30 mouse cellular contexts compared by ENCODE assay signal in the genomic region with DNA sequence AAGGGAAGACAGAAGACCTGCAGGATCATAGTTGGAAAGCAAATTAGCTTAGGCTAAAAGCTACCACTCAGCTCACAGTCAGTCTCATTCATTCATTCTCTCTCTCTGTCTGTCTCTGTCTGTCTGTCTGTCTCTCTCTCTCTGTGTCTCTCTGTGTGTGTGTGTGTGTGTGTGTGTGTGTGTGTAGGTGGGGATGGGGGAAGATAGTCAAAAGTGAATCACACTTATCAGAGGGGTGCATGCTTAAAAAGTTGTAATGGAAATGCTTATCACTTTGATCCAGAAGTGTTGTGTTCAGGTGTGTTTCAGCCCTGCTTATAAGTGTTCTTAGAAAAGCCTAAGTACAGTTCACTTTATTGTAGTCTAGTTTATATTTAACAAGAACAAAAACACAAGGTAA. TPM values are rescaled to one million over a fixed set of nuclear protein-coding genes. Genes with fewer than 3 reads are reported as not detected.
DNase-seq lines count a peak whose midpoint lies in the region; ATAC-seq and TF ChIP-seq lines count a peak whose summit lies in the region.
"Had no signal": no experiment of that assay in that cellular context is flagged by ENCODE, and none has a peak within 500 bp of the region (broad histone marks: within the 10 kb centered on the region; RNA-seq: fewer than 3 reads in every experiment).

No protein-coding gene starts in this region.

- H3K4me1 ChIP-seq in erythroblast, embryonic 14.5 days (ENCODE audit: control insufficient read depth), result peaks cover 52% of the 10 kb centered on the region
- H3K4me1 ChIP-seq in liver, embryonic 13.5 days (replicated peaks), result peaks cover 45% of the 10 kb centered on the region
- no peaks in the 10 kb centered on the region for H3K4me1 ChIP-seq in cerebellum, adult 2 months (ENCODE audit: control insufficient read depth, insufficient read depth, low read length)

- peak; percentile 58 for DNase-seq in c-Kit-negative CD71-positive TER-119-positive erythroid progenitor cells, embryonic 14.5 days (ENCODE audit: low read depth, low spot score)
- DNase-seq in liver, embryonic 13.5 days, result peak; percentile 61
- no peak for DNase-seq in ovary, postnatal 36 days (ENCODE audit: low spot score)
- no peak for DNase-seq in layer of hippocampus, adult 2 months (ENCODE audit: low spot score in 2 of 2)
- no peak for DNase-seq in cerebellum, adult 2 months
- DNase-seq: adrenal gland, postnatal 36 days; B cell, adult 2 months; cerebellum, adult 11 months; cerebellum, adult 9-11 months; embryo, embryonic 11 days; heart, adult 2 months; kidney, adult 11 months; kidney, postnatal 14 days; lung, adult 18-20 months; right cerebral cortex, postnatal 4 days; thymus, adult 2 months; thymus, postnatal 4 days had no signal

- H3K4me2 ChIP-seq in liver, embryonic 13.5 days, result peak overlapping the region; percentile 77
- H3K4me2 ChIP-seq: embryonic facial prominence, embryonic 12.5 days; forebrain, embryonic 13.5 days; heart, embryonic 12.5 days; hindbrain, embryonic 15.5 days; limb, embryonic 12.5 days; midbrain, embryonic 15.5 days; neural tube, embryonic 15.5 days had no signal

- no peaks in the 10 kb centered on the region for H3K9me3 ChIP-seq in erythroblast, embryonic 14.5 days (ENCODE audit: control insufficient read depth, low read length)
- no peaks in the 10 kb centered on the region for H3K9me3 ChIP-seq in liver, embryonic 13.5 days (replicated peaks)
- H3K9me3 ChIP-seq: embryonic facial prominence, embryonic 12.5 days; forebrain, embryonic 13.5 days; heart, embryonic 12.5 days; hindbrain, embryonic 15.5 days; limb, embryonic 12.5 days; midbrain, embryonic 10.5 days; midbrain, embryonic 15.5 days; neural tube, embryonic 15.5 days had no signal

- no peak for TF ChIP-seq POLR2A in cerebellum, adult 2 months (IDR thresholded peaks at IDR 0.05; ENCODE audit: borderline replicate concordance, insufficient read depth, low read length)

- H3K27ac ChIP-seq in liver, embryonic 13.5 days, result peak overlapping the region; percentile 100
- H3K27ac ChIP-seq in layer of hippocampus, adult 2 months, result no peak overlapping the region
- H3K27ac ChIP-seq in cerebellum, adult 2 months (ENCODE audit: insufficient read depth, low read length), result no peak overlapping the region
- H3K27ac ChIP-seq: embryonic facial prominence, embryonic 12.5 days; forebrain, embryonic 13.5 days; heart, adult 2 months; hindbrain, embryonic 15.5 days; limb, embryonic 12.5 days; midbrain, embryonic 10.5 days; midbrain, embryonic 15.5 days; neural tube, embryonic 15.5 days had no signal

- no peak for TF ChIP-seq CTCF in layer of hippocampus, adult 2 months (conservative IDR thresholded peaks at IDR 0.05)
- TF ChIP-seq CTCF in cerebellum, adult 2 months (IDR thresholded peaks at IDR 0.05; ENCODE audit: borderline replicate concordance, insufficient read depth, low read depth, low read length), result no peak

- peak; percentile 10 for ATAC-seq in liver, embryonic 13.5 days (ENCODE audit: low read depth)
- peak; percentile 14; the same call in 1 of the 2 replicates for ATAC-seq in megakaryocyte progenitor cell, adult 5-6 weeks (replicated peaks; ENCODE audit: poor library complexity)
- ATAC-seq: forebrain, embryonic 13.5 days; inflammation-experienced regulatory T-cells, adult 6 months; lung, postnatal 0 days; midbrain, embryonic 15.5 days; Patski had no signal

- H3K9ac ChIP-seq in liver, embryonic 13.5 days, result peak overlapping the region; percentile 84
- H3K9ac ChIP-seq: embryonic facial prominence, embryonic 12.5 days; forebrain, embryonic 13.5 days; heart, embryonic 12.5 days; hindbrain, embryonic 15.5 days; limb, embryonic 12.5 days; midbrain, embryonic 15.5 days; neural tube, embryonic 15.5 days had no signal

- peaks cover 22% of the 10 kb centered on the region for H3K36me3 ChIP-seq in erythroblast, embryonic 14.5 days (ENCODE audit: control insufficient read depth)
- no peaks in the 10 kb centered on the region for H3K36me3 ChIP-seq in liver, embryonic 13.5 days
- H3K36me3 ChIP-seq: embryonic facial prominence, embryonic 12.5 days; heart, embryonic 12.5 days; hindbrain, embryonic 15.5 days; limb, embryonic 12.5 days; midbrain, embryonic 10.5 days; midbrain, embryonic 15.5 days; neural tube, embryonic 15.5 days had no signal

- H3K27me3 ChIP-seq in erythroblast, embryonic 14.5 days (ENCODE audit: control insufficient read depth), result no peaks in the 10 kb centered on the region
- H3K27me3 ChIP-seq in liver, embryonic 13.5 days, result no peaks in the 10 kb centered on the region
- H3K27me3 ChIP-seq in cerebellum, adult 2 months (ENCODE audit: control insufficient read depth, insufficient read depth, low read length), result no peaks in the 10 kb centered on the region
- H3K27me3 ChIP-seq: embryonic facial prominence, embryonic 12.5 days; forebrain, embryonic 13.5 days; heart, embryonic 12.5 days; hindbrain, embryonic 15.5 days; limb, embryonic 12.5 days; midbrain, embryonic 15.5 days; neural tube, embryonic 15.5 days; Patski had no signal

- peak overlapping the region; percentile 98 for H3K4me3 ChIP-seq in erythroblast, embryonic 14.5 days (replicated peaks)
- peak overlapping the region; percentile 100 for H3K4me3 ChIP-seq in liver, embryonic 13.5 days (replicated peaks)
- no peak overlapping the region for H3K4me3 ChIP-seq in layer of hippocampus, adult 2 months
- H3K4me3 ChIP-seq in cerebellum, adult 2 months (replicated peaks; ENCODE audit: insufficient read depth, low read depth, low read length), result no peak overlapping the region
- H3K4me3 ChIP-seq: embryonic facial prominence, embryonic 12.5 days; forebrain, embryonic 13.5 days; heart, adult 2 months; heart, embryonic 12.5 days; hindbrain, embryonic 15.5 days; limb, embryonic 12.5 days; midbrain, embryonic 10.5 days; midbrain, embryonic 15.5 days; neural tube, embryonic 15.5 days had no signal

RNA-seq across cellular contexts. Expression of a gene that starts 2.8 kb away (rescaled TPM):
- polyA plus RNA-seq in erythroblast, embryonic 14.5 days (2012), result 5.1 and 5.3 TPM in 2 replicates
- 34.9 and 37.3 TPM in 2 replicates for polyA plus RNA-seq in liver, embryonic 13.5 days (2015; fragmentation: Nextera tagmentation; extraction: Ambion mirVana)
- 42.1 and 51.9 TPM in 2 replicates for total RNA-seq in megakaryocyte progenitor cell, adult 5-6 weeks (2015)
- total RNA-seq in megakaryocyte progenitor cell, adult 5-6 weeks (2017), result 51.3 and 53.8 TPM in 2 replicates
- total RNA-seq in layer of hippocampus, adult 2 months (2021), result 10 to 100 TPM; 26.5 to 33.9 TPM
- 13.2 and 13.6 TPM in 2 replicates for polyA plus RNA-seq in cerebellum, adult 2 months (2012; rRNA removed)

Comparison
In these comparisons a context has a peak if more than half of its experiments do, and no peak if none do; other contexts are left out.
1. DNase-seq: peak in c-Kit-negative CD71-positive TER-119-positive erythroid progenitor cells, embryonic 14.5 days (single experiment) and liver, embryonic 13.5 days (single experiment); none in ovary, postnatal 36 days (single experiment), layer of hippocampus, adult 2 months (0 of 2) and cerebellum, adult 2 months (0 of 2).
2. H3K4me3 ChIP-seq: peak in erythroblast, embryonic 14.5 days (single experiment) and liver, embryonic 13.5 days (single experiment); none in layer of hippocampus, adult 2 months (single experiment) and cerebellum, adult 2 months (single experiment).